Mouse (Mus musculus) liver, postnatal 0 days (tissue): ENCODE measurements around the gene Bcorl1.

Source experiments
- CTCF ChIP-seq: sonication (generic); IDR thresholded peaks from 2 replicates; pipeline ENCODE4 v1.5.1; 2016; ENCODE audit warnings: antibody characterized with exemption, low read depth
- EP300 ChIP-seq: IDR thresholded peaks from 2 replicates; pipeline ENCODE4 v1.6.1; 2016; ENCODE audit warnings: antibody characterized with exemption, low read depth, mild to moderate bottlenecking

- TF ChIP-seq CTCF (no peak), EP300 (no peak)
These were observed 3.7 kb downstream of the Bcorl1 start for GRCm38 (mm10) chrX:48344643-48345384.
